Mouse (Mus musculus) cerebellum, adult 2 months (tissue): Measurements from ENCODE around the gene Ppp1r12a. TPM values are rescaled to one million over a fixed set of nuclear protein-coding genes. Genes with fewer than 3 reads are reported as not detected.

Experiments used
- DNase-seq, 2 experiments: peaks; one replicate each; pipeline ENCODE4 v3.0.0; 2021
- H3K27ac ChIP-seq: fragments of 200-500 bp; 2 replicates; pipeline ENCODE4 v1.5.1; 2012; ENCODE audit warnings: low read length, control low read depth, inconsistent platforms; ENCODE audit not compliant: insufficient read depth
- H3K27me3 ChIP-seq: fragments of 200-500 bp; 2 replicates; pipeline ENCODE4 v1.6.1; 2012; ENCODE audit warnings: inconsistent platforms, mild to moderate bottlenecking, low read length, moderate library complexity; ENCODE audit not compliant: control insufficient read depth, insufficient read depth
- H3K4me1 ChIP-seq: fragments of 200-500 bp; 2 replicates; pipeline ENCODE4 v1.6.1; 2011; ENCODE audit warnings: low read length; ENCODE audit not compliant: control insufficient read depth, insufficient read depth
- H3K4me3 ChIP-seq: fragments of 200-500 bp; replicated peaks from 2 replicates; pipeline ENCODE3; 2011; ENCODE audit warnings: mild to moderate bottlenecking, low read depth, low read length, control low read depth; ENCODE audit not compliant: insufficient read depth
- CTCF ChIP-seq: fragments of 200-500 bp; IDR thresholded peaks from 2 replicates; pipeline ENCODE4 v1.5.1; 2011; ENCODE audit warnings: low read depth, mild to moderate bottlenecking, control low read depth, low read length, moderate library complexity, borderline replicate concordance; ENCODE audit not compliant: insufficient read depth
- POLR2A ChIP-seq: fragments of 200-500 bp; IDR thresholded peaks from 2 replicates; pipeline ENCODE4 v1.6.1; 2011; ENCODE audit warnings: low read length, control low read depth, borderline replicate concordance; ENCODE audit not compliant: insufficient read depth
- WGBS: fragments of 180-500 bp; shearing (Covaris S2); methylation state at CpG from one replicate; pipeline ENCODE4 v1.1.7; 2018; 5-methylcytosine and 5-hydroxymethylcytosine counted together
- polyA plus RNA-seq: library from polyadenylated mRNA; depleted of rRNA; stranded (reverse); fragments of >200 nt; gene quantifications from 2 replicates; pipeline ENCODE4 v1.2.3, GENCODE M21; 2012

Ppp1r12a gene
- polyA plus RNA-seq, 1 experiment = 60.6 TPM

DNA sequence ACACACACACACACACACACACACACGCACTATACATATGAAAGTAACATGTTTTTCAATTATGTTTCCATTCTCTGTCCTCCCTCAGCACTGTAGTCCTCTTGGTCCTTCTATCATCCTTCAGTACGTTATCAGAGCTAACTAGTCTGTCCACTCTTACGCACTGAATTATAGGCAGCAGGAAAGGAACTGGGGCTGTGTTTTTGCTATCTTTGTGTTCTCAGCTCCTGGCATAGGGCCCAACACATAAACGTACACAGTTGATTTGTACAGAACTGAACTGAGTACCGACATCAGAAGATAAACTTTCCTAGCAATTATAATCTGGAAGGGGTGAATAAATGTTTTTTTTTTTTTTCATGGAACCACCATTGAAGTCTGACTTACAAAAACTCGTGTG, 30.1 kb upstream of the Ppp1r12a start:
- H3K4me1 ChIP-seq = no peaks in the 10 kb centered on the region
- no peak overlapping the region for H3K4me3 ChIP-seq
- TF ChIP-seq CTCF = no peak
- no peak for TF ChIP-seq POLR2A
- H3K27me3 ChIP-seq = no peaks in the 10 kb centered on the region
- 79% methylated on average over 6 of the region's 6 CpGs for WGBS
- no peak for DNase-seq
- H3K27ac ChIP-seq = no peak overlapping the region

DNA sequence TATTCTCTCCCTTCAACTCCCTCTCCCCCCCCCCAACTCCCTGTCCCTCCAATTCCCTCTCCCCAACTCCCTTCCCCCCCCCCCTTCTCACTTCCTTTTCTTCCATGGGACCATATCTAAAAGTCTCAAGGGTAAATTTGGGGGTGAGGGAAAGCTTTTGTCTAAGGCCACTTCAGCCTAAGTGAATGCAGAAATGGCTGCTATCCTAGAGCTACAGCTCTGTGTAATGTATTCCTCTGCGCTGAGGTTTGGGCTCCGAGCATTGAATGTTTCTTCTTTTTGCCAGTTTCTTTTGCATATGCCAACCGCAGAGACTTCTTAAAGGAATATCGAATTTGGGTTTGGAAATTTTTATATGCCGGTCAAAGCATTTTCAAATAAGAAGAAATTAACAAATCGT, 28.7 kb upstream of the Ppp1r12a start:
- H3K27ac ChIP-seq = no peak overlapping the region
- WGBS = 85% methylated on average over 6 of the region's 6 CpGs
- no peak for TF ChIP-seq CTCF
- TF ChIP-seq POLR2A = no peak
- H3K4me3 ChIP-seq = no peak overlapping the region
- no peaks in the 10 kb centered on the region for H3K4me1 ChIP-seq
- H3K27me3 ChIP-seq = no peaks in the 10 kb centered on the region
- no peak for DNase-seq

DNA sequence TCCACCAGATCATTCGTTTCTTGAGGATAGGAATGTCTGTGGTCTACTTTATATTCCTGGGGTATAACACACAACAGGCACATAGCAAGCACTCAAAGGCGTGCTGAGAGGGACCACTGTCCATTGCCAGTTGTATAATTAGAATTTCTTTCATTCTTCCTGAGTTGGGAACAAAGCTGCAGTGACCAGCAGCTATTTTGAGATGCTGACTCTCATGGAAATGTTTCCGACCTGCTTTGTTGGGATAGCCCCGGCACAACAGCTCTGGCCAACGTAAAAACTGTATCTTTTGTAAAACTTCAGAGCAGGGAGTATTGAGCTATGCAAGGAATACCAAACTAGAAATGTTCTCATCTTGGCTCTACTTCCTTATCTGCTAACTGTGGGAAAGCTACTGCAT, 28.2 kb upstream of the Ppp1r12a start:
- H3K4me3 ChIP-seq = no peak overlapping the region
- H3K27ac ChIP-seq = no peak overlapping the region
- no peaks in the 10 kb centered on the region for H3K27me3 ChIP-seq
- H3K4me1 ChIP-seq = no peaks in the 10 kb centered on the region
- no peak for TF ChIP-seq CTCF
- no peak for TF ChIP-seq POLR2A
- DNase-seq = no peak
- 55% methylated on average over 5 of the region's 5 CpGs for WGBS

DNA sequence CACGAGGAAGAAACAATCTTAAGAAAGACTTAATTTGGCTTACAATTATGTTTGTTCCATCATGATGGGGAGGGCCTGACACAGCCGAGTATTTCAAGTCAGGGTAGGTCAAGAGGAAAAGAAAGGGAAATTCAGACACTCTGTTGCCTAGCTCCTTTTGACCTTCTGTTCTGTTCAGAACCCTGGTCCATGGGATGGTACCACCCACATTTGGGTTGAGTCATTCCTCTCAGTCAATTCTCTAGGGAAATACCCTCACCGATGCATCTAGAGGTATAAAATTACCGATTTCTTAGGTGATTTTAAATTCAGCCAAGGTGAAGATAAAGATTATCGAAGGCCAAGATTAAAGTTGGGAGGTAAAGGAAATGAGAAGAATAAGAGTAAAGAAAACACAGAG, 23.6 kb upstream of the Ppp1r12a start:
- H3K4me3 ChIP-seq = no peak overlapping the region
- 85% methylated on average over 5 of the region's 5 CpGs for WGBS
- no peak overlapping the region for H3K27ac ChIP-seq
- TF ChIP-seq CTCF (no peak), POLR2A (no peak)
- no peaks in the 10 kb centered on the region for H3K4me1 ChIP-seq
- H3K27me3 ChIP-seq = no peaks in the 10 kb centered on the region
- no peak for DNase-seq

DNA sequence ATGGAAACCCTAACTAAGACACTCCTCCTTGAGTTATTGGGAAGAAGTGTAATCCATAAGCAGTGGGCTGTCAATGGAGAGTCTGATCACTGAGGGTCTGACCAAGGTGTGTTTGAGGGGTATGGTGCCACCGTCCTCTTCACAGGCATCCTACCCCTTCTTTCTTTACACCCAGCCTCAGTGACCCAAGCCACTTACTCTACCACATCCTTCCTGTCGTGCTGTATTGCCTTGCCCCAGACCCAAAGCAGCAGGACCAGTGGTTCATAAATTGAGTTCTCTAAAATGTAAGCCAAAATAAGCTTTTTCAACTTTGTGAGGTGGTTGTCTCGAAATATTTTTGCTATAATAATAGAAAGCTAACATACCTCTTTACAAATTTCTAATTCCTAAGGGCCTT, 22.2 kb upstream of the Ppp1r12a start:
- WGBS = 72% methylated on average over 3 of the region's 3 CpGs
- H3K4me3 ChIP-seq = no peak overlapping the region
- H3K27me3 ChIP-seq = no peaks in the 10 kb centered on the region
- DNase-seq = no peak
- no peaks in the 10 kb centered on the region for H3K4me1 ChIP-seq
- H3K27ac ChIP-seq = no peak overlapping the region
- TF ChIP-seq POLR2A (no peak), CTCF (no peak)

DNA sequence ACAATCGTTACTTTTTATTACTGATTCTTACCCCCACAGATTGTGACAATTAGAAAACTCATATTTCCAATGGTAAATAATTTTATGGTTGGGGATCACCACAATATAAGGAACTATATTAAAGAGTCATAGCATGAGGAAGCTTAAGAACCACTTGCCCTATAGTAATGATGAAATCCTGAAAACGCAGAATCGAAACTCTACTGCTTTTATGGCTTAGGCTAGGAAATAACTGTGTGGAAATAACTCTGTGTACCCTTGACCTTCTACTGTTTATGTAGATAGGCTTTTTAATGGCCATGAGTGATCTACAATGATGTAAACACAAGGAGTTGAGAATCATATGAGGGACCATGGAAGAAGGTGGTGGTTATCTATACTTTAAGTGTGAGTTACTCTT, 21.3 kb upstream of the Ppp1r12a start:
- 93% methylated on average over 3 of the region's 3 CpGs for WGBS
- Histone ChIP-seq H3K27me3 (no peaks in the 10 kb centered on the region), H3K4me1 (no peaks in the 10 kb centered on the region), H3K4me3 (no peak overlapping the region), H3K27ac (no peak overlapping the region)
- TF ChIP-seq CTCF = no peak
- TF ChIP-seq POLR2A = no peak
- no peak for DNase-seq

DNA sequence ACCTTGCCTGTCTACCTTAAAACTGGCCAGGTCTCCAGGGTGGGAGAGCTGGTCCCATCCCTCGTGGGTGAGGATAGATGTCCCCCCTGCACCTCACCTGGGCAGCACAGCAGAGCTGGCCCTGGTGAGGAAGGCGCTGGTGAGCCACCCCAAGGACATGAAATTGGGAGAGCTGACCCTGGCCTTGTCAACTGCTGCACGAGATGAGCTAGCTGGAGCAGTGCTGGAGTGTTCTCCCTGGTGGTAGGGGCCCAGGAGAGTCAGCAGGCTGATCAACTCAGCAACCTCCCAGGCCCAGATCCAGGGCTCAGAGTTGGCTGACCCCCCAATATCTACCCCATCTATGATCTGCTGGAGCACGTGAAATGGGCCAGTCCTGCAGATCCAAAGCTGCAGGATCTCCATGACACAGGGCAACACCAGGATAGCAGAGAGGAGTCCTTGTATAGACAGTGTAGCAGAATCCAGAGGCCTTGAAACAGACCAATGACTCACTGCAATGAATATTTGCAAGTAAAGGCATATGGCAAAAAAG, 17.9 kb upstream of the Ppp1r12a start:
- no peak for DNase-seq
- H3K27ac ChIP-seq = no peak overlapping the region
- TF ChIP-seq CTCF = no peak
- TF ChIP-seq POLR2A = no peak
- no peaks in the 10 kb centered on the region for H3K27me3 ChIP-seq
- 69% methylated on average over 4 of the region's 4 CpGs for WGBS
- H3K4me1 ChIP-seq = no peaks in the 10 kb centered on the region
- H3K4me3 ChIP-seq = no peak overlapping the region

DNA sequence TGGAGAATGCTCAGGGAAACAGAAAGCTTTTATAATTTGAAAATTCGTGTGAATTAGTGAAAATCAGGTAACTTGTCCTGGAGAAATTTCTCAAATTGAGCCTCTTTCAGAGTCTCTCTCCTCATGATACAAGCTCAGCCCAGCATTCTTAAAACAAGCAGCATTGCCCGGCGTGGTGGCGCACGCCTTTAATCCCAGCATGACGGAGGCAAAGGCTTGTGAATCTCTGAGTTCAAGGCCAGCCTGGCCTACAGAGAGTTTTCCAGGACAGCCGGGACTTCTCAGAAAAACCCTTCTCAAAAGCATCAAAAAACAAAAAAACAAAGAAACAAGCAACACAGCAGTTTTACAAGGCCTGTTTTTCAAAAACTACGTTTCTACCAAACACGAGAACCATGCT, 16.3 kb upstream of the Ppp1r12a start:
- Histone ChIP-seq H3K27me3 (no peaks in the 10 kb centered on the region), H3K4me1 (no peaks in the 10 kb centered on the region), H3K27ac (no peak overlapping the region), H3K4me3 (no peak overlapping the region)
- no peak for DNase-seq
- TF ChIP-seq CTCF (no peak), POLR2A (no peak)
- WGBS = 82% methylated on average over 9 of the region's 9 CpGs
